Mouse (Mus musculus): ENCODE measurements around the gene Gm17545. TPM values are rescaled to one million over a fixed set of nuclear protein-coding genes. Genes with fewer than 3 reads are reported as not detected.
"Not testable (repeated sequence)": the region's sequence is repeated elsewhere in the genome, so short reads cannot be mapped to it uniquely, and the experiment has no call there.

The Gm17545 gene
- not detected in 2 replicates for polyA plus RNA-seq (2016; fragmentation: Nextera tagmentation; extraction: Ambion mirVana)

DNA sequence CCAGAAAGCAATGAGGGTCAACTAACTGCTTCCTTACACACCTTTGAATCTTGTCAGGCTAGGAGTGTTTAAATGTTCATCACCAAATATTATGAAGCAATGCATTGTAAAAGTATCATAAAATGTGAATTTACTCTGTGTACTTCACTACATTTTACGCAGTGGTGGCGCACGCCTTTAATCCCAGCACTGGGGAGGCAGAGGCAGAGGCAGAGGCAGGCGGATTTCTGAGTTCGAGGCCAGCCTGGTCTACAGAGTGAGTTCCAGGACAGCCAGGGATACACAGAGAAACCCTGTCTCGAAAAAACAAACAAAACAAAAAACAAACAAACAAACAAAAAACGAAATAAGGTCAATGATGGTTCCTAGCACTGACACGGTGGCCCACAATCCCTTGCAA, at the start of gene Gm17545:
TSS of gene Gm17545 (plus strand) at position 301 of the 400 bp plus-strand sequence.
- not testable (repeated sequence) for H3K9ac ChIP-seq (replicated peaks); ATAC-seq (ENCODE audit: insufficient number of reproducible peaks, insufficient read depth, low FRiP score, low TSS enrichment, low read depth); H3K4me2 ChIP-seq; H3K9me3 ChIP-seq; H3K27ac ChIP-seq; H3K4me1 ChIP-seq (replicated peaks); H3K4me3 ChIP-seq (replicated peaks); H3K27me3 ChIP-seq
- H3K36me3 ChIP-seq = peaks cover 89% of the 10 kb centered on the region
- WGBS = 87% methylated on average over 8 of the region's 8 CpGs

- no peaks in the 10 kb centered on the region for H3K36me3 ChIP-seq
- no peaks in the 10 kb centered on the region for H3K9me3 ChIP-seq
- H3K4me1 ChIP-seq (replicated peaks) = no peaks in the 10 kb centered on the region
- 78% methylated on average over 3 of the region's 3 CpGs for WGBS
- H3K4me3 ChIP-seq (replicated peaks) = no peak overlapping the region
- ATAC-seq (ENCODE audit: insufficient number of reproducible peaks, insufficient read depth, low FRiP score, low TSS enrichment, low read depth) = no peak
- H3K27me3 ChIP-seq = no peaks in the 10 kb centered on the region
- H3K27ac ChIP-seq = no peak overlapping the region
- H3K4me2 ChIP-seq = no peak overlapping the region
- H3K9ac ChIP-seq (replicated peaks) = no peak overlapping the region
Measured at GRCm38 (mm10) chr9:22405414-22405813, 48.7 kb upstream of the Gm17545 start.

GRCm38 (mm10) chr9:22407633-22408032, 46.5 kb upstream of the Gm17545 start:
- WGBS = 84% methylated on average over 4 of the region's 4 CpGs
- H3K4me1 ChIP-seq (replicated peaks); H3K27ac ChIP-seq; H3K4me2 ChIP-seq; H3K9me3 ChIP-seq; H3K4me3 ChIP-seq (replicated peaks); H3K36me3 ChIP-seq; H3K27me3 ChIP-seq; H3K9ac ChIP-seq (replicated peaks); ATAC-seq (ENCODE audit: insufficient number of reproducible peaks, insufficient read depth, low FRiP score, low TSS enrichment, low read depth): not testable (repeated sequence)

GRCm38 (mm10) chr9:22408344-22408743, 45.7 kb upstream of the Gm17545 start:
- H3K4me1 ChIP-seq (replicated peaks); H3K4me3 ChIP-seq (replicated peaks); ATAC-seq (ENCODE audit: insufficient number of reproducible peaks, insufficient read depth, low FRiP score, low TSS enrichment, low read depth); H3K9me3 ChIP-seq; H3K27me3 ChIP-seq; H3K27ac ChIP-seq; H3K36me3 ChIP-seq; H3K4me2 ChIP-seq; H3K9ac ChIP-seq (replicated peaks): not testable (repeated sequence)
- 32% methylated on average over 4 of the region's 4 CpGs for WGBS

- WGBS = 81% methylated on average over 7 of the region's 7 CpGs
Measured at GRCm38 (mm10) chr9:22409501-22409900, 44.6 kb upstream of the Gm17545 start.

GRCm38 (mm10) chr9:22411002-22411857, 42.9 kb upstream of the Gm17545 start, which contains the start of gene 9530077C05Rik:
9530077C05Rik (plus strand) TSS chr9:22411513.
- H3K27me3 ChIP-seq = no peaks in the 10 kb centered on the region
- no peaks in the 10 kb centered on the region for H3K36me3 ChIP-seq
- H3K9me3 ChIP-seq = no peaks in the 10 kb centered on the region
- peak within 1 kb of the TSS; percentile 73 for H3K4me2 ChIP-seq
- H3K4me1 ChIP-seq (replicated peaks) = no peaks in the 10 kb centered on the region
- peak within 1 kb of the TSS; percentile 55 for H3K9ac ChIP-seq (replicated peaks)
- WGBS = under 1% methylated on average over 43 of the region's 43 CpGs
- H3K27ac ChIP-seq = peak within 1 kb of the TSS; percentile 57; the same call in 1 of the 2 replicates
- peak within 1 kb of the TSS; percentile 58 for H3K4me3 ChIP-seq (replicated peaks)
- ATAC-seq (ENCODE audit: insufficient number of reproducible peaks, insufficient read depth, low FRiP score, low TSS enrichment, low read depth) = peak; percentile 98

More at GRCm38 (mm10) chr9:22409501-22409900, 44.6 kb upstream of the Gm17545 start:
- Histone ChIP-seq H3K36me3 (no peaks in the 10 kb centered on the region), H3K9me3 (no peaks in the 10 kb centered on the region), H3K27me3 (no peaks in the 10 kb centered on the region), H3K4me1 (replicated peaks) (no peaks in the 10 kb centered on the region), H3K4me3 (replicated peaks) (no peak overlapping the region), H3K27ac (no peak overlapping the region), H3K4me2 (no peak overlapping the region), H3K9ac (replicated peaks) (no peak overlapping the region)
- no peak for ATAC-seq (ENCODE audit: insufficient number of reproducible peaks, insufficient read depth, low FRiP score, low TSS enrichment, low read depth)

DNA sequence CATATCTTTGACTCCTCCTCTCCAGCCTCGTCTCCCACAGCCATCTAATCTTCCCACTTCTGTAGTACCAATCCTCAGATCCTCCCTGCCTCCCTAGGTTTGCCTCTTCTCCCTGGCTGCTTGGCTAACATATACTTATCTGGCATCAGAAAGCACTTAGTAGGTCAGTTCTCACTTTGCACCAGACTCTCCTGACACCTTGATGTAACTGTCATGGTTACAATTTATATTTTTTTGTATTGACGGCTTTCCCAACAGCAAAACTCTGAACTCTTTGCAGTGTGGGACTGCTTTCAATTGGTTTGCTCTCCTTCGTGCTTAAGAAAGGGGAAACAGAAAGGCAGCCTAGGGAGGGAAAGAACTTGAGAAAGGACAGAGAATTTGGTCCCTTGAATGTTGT, 37.9 kb upstream of the Gm17545 start:
- WGBS = 74% methylated on average over 3 of the region's 3 CpGs
- ATAC-seq (ENCODE audit: insufficient number of reproducible peaks, insufficient read depth, low FRiP score, low TSS enrichment, low read depth) = no peak

GRCm38 (mm10) chr9:22417547-22417946, 36.5 kb upstream of the Gm17545 start:
- Histone ChIP-seq H3K4me2 (no peak overlapping the region), H3K27me3 (no peaks in the 10 kb centered on the region), H3K9me3 (no peaks in the 10 kb centered on the region), H3K9ac (replicated peaks) (no peak overlapping the region), H3K36me3 (no peaks in the 10 kb centered on the region), H3K4me3 (replicated peaks) (no peak overlapping the region), H3K27ac (no peak overlapping the region), H3K4me1 (replicated peaks) (no peaks in the 10 kb centered on the region)
- WGBS = 55% methylated on average over 6 of the region's 6 CpGs
- no peak for ATAC-seq (ENCODE audit: insufficient number of reproducible peaks, insufficient read depth, low FRiP score, low TSS enrichment, low read depth)

More for the DNA sequence above, 37.9 kb upstream of the Gm17545 start:
- Histone ChIP-seq H3K4me3 (replicated peaks) (no peak overlapping the region), H3K9ac (replicated peaks) (no peak overlapping the region), H3K9me3 (no peaks in the 10 kb centered on the region), H3K36me3 (no peaks in the 10 kb centered on the region), H3K4me1 (replicated peaks) (no peaks in the 10 kb centered on the region), H3K27ac (no peak overlapping the region), H3K4me2 (no peak overlapping the region), H3K27me3 (no peaks in the 10 kb centered on the region)

DNA sequence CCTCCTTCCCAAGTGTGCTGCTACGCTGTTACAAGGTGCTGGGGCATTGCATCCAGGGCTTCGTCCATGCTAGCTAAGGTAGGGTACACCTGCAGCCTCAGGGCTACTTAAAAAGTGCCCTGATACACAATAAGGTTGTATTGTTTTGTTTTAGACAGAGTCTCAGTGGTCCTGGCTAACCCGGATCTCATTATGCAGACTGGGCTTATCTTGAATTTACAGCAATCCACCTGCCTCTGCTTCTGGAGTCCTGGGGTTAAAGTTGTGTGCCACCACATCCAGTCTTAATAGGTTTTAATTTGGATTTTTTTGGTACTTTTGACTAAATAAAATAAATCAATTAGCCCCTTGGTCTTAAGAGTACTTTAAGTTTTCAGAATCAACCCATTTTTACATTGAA, 34.2 kb upstream of the Gm17545 start:
- Histone ChIP-seq H3K4me2 (no peak overlapping the region), H3K36me3 (no peaks in the 10 kb centered on the region), H3K9ac (replicated peaks) (no peak overlapping the region), H3K27ac (no peak overlapping the region), H3K4me3 (replicated peaks) (no peak overlapping the region), H3K4me1 (replicated peaks) (no peaks in the 10 kb centered on the region), H3K27me3 (no peaks in the 10 kb centered on the region), H3K9me3 (no peaks in the 10 kb centered on the region)
- WGBS = 90% methylated on average over 3 of the region's 3 CpGs
- no peak for ATAC-seq (ENCODE audit: insufficient number of reproducible peaks, insufficient read depth, low FRiP score, low TSS enrichment, low read depth)

DNA sequence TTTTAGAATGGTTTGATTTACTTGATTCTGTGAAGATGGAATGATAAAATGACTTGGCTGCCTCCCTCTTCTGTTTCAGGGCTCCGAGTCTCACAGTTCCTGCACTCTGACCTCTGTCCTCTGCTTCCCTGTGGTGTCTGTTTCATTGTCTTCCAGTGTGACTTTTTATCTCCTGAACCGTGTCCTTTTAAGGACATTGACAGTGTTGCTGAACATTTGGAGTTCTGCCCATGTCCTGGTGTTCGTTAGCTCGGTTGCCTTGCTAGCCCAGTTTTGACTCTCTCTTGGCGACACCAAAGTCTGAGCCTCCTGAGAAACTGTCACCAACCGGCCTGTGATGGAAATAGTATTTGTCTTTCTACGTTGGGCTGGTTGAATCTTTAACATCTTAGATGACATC, 33.6 kb upstream of the Gm17545 start:
- 51% methylated on average over 7 of the region's 7 CpGs for WGBS
- no peaks in the 10 kb centered on the region for H3K9me3 ChIP-seq

GRCm38 (mm10) chr9:22422559-22422958, 31.5 kb upstream of the Gm17545 start:
- Histone ChIP-seq H3K4me1 (replicated peaks) (no peaks in the 10 kb centered on the region), H3K36me3 (no peaks in the 10 kb centered on the region), H3K9ac (replicated peaks) (no peak overlapping the region), H3K4me3 (replicated peaks) (no peak overlapping the region), H3K27me3 (no peaks in the 10 kb centered on the region), H3K4me2 (no peak overlapping the region), H3K9me3 (no peaks in the 10 kb centered on the region), H3K27ac (no peak overlapping the region)
- no peak for ATAC-seq (ENCODE audit: insufficient number of reproducible peaks, insufficient read depth, low FRiP score, low TSS enrichment, low read depth)
- WGBS = 48% methylated on average over 1 of the region's 1 CpGs

More for the DNA sequence above, 33.6 kb upstream of the Gm17545 start:
- ATAC-seq (ENCODE audit: insufficient number of reproducible peaks, insufficient read depth, low FRiP score, low TSS enrichment, low read depth) = no peak
- Histone ChIP-seq H3K27ac (no peak overlapping the region), H3K27me3 (no peaks in the 10 kb centered on the region), H3K36me3 (no peaks in the 10 kb centered on the region), H3K9ac (replicated peaks) (no peak overlapping the region), H3K4me1 (replicated peaks) (no peaks in the 10 kb centered on the region), H3K4me3 (replicated peaks) (no peak overlapping the region), H3K4me2 (no peak overlapping the region)
